Comparison of ENCODE assay signal across 9 mouse cellular contexts in genomic region chr2:11494841-11495255, GRCm38 (mm10). TPM values are rescaled to one million over a fixed set of nuclear protein-coding genes. Genes with fewer than 3 reads are reported as not detected.
DNase-seq lines count a peak whose midpoint lies in the region; ATAC-seq and TF ChIP-seq lines count a peak whose summit lies in the region.
"Had no signal": no experiment of that assay in that cellular context is flagged by ENCODE, and none has a peak within 500 bp of the region (broad histone marks: within the 10 kb centered on the region; RNA-seq: fewer than 3 reads in every experiment).

No protein-coding gene starts in this region.

- H3K9ac ChIP-seq in hindbrain, embryonic 12.5 days: no peak overlapping the region
- no peak overlapping the region for H3K9ac ChIP-seq in hindbrain, embryonic 11.5 days (ENCODE audit: low read depth, low read length)

- 67% methylated on average over 7 of the region's 7 CpGs for WGBS in hindbrain, embryonic 12.5 days
- WGBS in hindbrain, embryonic 11.5 days: 65% methylated on average over 7 of the region's 7 CpGs
- 97% methylated on average over 7 of the region's 7 CpGs for WGBS in thymus, adult 2 months

- H3K4me1 ChIP-seq in hindbrain, embryonic 12.5 days: peaks cover 4% of the 10 kb centered on the region
- H3K4me1 ChIP-seq in hindbrain, embryonic 11.5 days (replicated peaks; ENCODE audit: control insufficient read depth, insufficient read depth, low read length): no peaks in the 10 kb centered on the region; the same call in 1 of the 2 replicates
- no peaks in the 10 kb centered on the region for H3K4me1 ChIP-seq in thymus, adult 2 months (replicated peaks; ENCODE audit: control insufficient read depth, insufficient read depth, low read length)

- no peak for TF ChIP-seq POLR2A in thymus, adult 2 months (IDR thresholded peaks at IDR 0.05; ENCODE audit: control insufficient read depth, extremely low read depth, insufficient read depth, low read length, poor library complexity)

- no peak overlapping the region for H3K4me3 ChIP-seq in hindbrain, embryonic 12.5 days
- H3K4me3 ChIP-seq in hindbrain, embryonic 11.5 days (ENCODE audit: low read depth, low read length): no peak overlapping the region
- no peak overlapping the region for H3K4me3 ChIP-seq in thymus, adult 2 months (ENCODE audit: control insufficient read depth, insufficient read depth, low read length)

- ATAC-seq in hindbrain, embryonic 12.5 days (ENCODE audit: low FRiP score): no peak
- no peak for ATAC-seq in hindbrain, embryonic 11.5 days (ENCODE audit: low FRiP score)

- DNase-seq in hindbrain, embryonic 11.5 days (ENCODE audit: low spot score): no peak
- peak; percentile 62 for DNase-seq in brain, adult 2 months (ENCODE audit: low read depth, low spot score)
- peak; percentile 55 for DNase-seq in gastrocnemius, postnatal 10 days
- DNase-seq in kidney, postnatal 25 days: peak; percentile 21 to 60
- DNase-seq in ovary, postnatal 10 days (ENCODE audit: low spot score): no peak
- no peak for DNase-seq in spleen, postnatal 36 days (ENCODE audit: low spot score in 2 of 2)
- no peak for DNase-seq in thymus, adult 2 months

- peaks cover 38% of the 10 kb centered on the region for H3K36me3 ChIP-seq in hindbrain, embryonic 12.5 days
- H3K36me3 ChIP-seq in hindbrain, embryonic 11.5 days (ENCODE audit: control insufficient read depth, insufficient read depth, low read length): peaks cover 9% of the 10 kb centered on the region; the same call in 1 of the 2 replicates
- peaks cover 27% of the 10 kb centered on the region for H3K36me3 ChIP-seq in thymus, adult 2 months (ENCODE audit: control insufficient read depth, insufficient read depth, low read length)

- H3K9me3 ChIP-seq in hindbrain, embryonic 12.5 days (replicated peaks): no peaks in the 10 kb centered on the region
- H3K9me3 ChIP-seq in hindbrain, embryonic 11.5 days (ENCODE audit: control insufficient read depth, low read length): no peaks in the 10 kb centered on the region

- H3K4me2 ChIP-seq in hindbrain, embryonic 12.5 days (replicated peaks): no peak overlapping the region
- no peak overlapping the region for H3K4me2 ChIP-seq in hindbrain, embryonic 11.5 days (replicated peaks; ENCODE audit: low read depth, low read length)

- TF ChIP-seq CTCF in thymus, adult 2 months (IDR thresholded peaks at IDR 0.05; ENCODE audit: borderline replicate concordance, control insufficient read depth, extremely low read depth, insufficient read depth, low read length, poor library complexity): no peak

- 0 out of 2 replicates have a peak overlapping the region, but pooled peaks have one; percentile 24 for H3K27ac ChIP-seq in hindbrain, embryonic 12.5 days
- no peak overlapping the region for H3K27ac ChIP-seq in hindbrain, embryonic 11.5 days (ENCODE audit: low read depth, low read length)
- H3K27ac ChIP-seq in thymus, adult 2 months (ENCODE audit: control insufficient read depth, insufficient read depth, low read length): no peak overlapping the region

- no peaks in the 10 kb centered on the region for H3K27me3 ChIP-seq in hindbrain, embryonic 12.5 days
- no peaks in the 10 kb centered on the region; the same call in 1 of the 2 replicates for H3K27me3 ChIP-seq in hindbrain, embryonic 11.5 days (ENCODE audit: control insufficient read depth, insufficient read depth, low read length)
- H3K27me3 ChIP-seq in thymus, adult 2 months (ENCODE audit: control insufficient read depth, insufficient read depth, low read length): no peaks in the 10 kb centered on the region
- H3K27me3 ChIP-seq: CH12.LX had no signal

RNA-seq across cellular contexts. Expression of gene Pfkfb3, which starts 59.0 kb away (rescaled TPM):
- 19.5 and 20.4 TPM in 2 replicates for polyA plus RNA-seq in hindbrain, embryonic 12.5 days (2016; fragmentation: Nextera tagmentation; extraction: Ambion mirVana)
- polyA plus RNA-seq in hindbrain, embryonic 11.5 days (2014; fragmentation: Nextera tagmentation; extraction: Ambion mirVana): 16.8 and 19.3 TPM in 2 replicates
- total RNA-seq in gastrocnemius, postnatal 10 days (2021): 10 to 100 TPM; 19.3 to 21.5 TPM
- polyA plus RNA-seq in thymus, adult 2 months (2012; rRNA removed): 46.1 and 47.2 TPM in 2 replicates

Comparison
In these comparisons a context has a peak if more than half of its experiments do, and no peak if none do; other contexts are left out.
1. DNase-seq: peak in brain, adult 2 months (single experiment), gastrocnemius, postnatal 10 days (single experiment) and kidney, postnatal 25 days (2 of 2); none in hindbrain, embryonic 11.5 days (single experiment), ovary, postnatal 10 days (single experiment), spleen, postnatal 36 days (0 of 2) and thymus, adult 2 months (single experiment).